Mouse (Mus musculus) heart, adult 8-10 months (tissue): ENCODE data around the gene Lrit3. TPM values are rescaled to one million over a fixed set of nuclear protein-coding genes. Genes with fewer than 3 reads are reported as not detected.
"Not testable (repeated sequence)": the region's sequence is repeated elsewhere in the genome, so short reads cannot be mapped to it uniquely, and the experiment has no call there.

ENCODE experiments used
- DNase-seq: peaks from one replicate; pipeline ENCODE4 v3.0.0; 2022; ENCODE audit warnings: low spot score
- total RNA-seq, 4 experiments: library from RNA; stranded (reverse); gene quantifications; 2 replicates each; pipeline ENCODE4 v1.2.4; 2022

Lrit3 gene
- total RNA-seq, 4 experiments from 2014 or later = not detected

DNA sequence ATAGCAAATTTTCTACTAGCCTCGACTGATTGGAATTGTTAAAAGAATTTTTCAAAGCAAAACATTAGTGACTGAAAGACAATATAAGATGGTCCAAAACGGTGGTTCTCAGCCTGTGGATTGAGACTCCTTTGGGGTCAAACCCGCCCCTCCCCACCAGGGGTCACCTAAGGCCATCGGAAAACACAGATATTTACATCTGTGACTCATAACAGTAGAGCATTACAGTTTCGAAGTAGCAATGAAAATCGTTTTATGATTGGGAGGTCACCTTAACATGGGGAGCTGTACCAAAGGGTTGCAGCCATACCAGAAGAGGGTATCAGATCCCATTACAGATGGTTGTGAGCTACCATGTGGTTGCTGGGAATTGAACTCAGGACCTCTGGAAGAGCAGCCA is 32.6 kb downstream of the Lrit3 start:
- DNase-seq = no peak

DNA sequence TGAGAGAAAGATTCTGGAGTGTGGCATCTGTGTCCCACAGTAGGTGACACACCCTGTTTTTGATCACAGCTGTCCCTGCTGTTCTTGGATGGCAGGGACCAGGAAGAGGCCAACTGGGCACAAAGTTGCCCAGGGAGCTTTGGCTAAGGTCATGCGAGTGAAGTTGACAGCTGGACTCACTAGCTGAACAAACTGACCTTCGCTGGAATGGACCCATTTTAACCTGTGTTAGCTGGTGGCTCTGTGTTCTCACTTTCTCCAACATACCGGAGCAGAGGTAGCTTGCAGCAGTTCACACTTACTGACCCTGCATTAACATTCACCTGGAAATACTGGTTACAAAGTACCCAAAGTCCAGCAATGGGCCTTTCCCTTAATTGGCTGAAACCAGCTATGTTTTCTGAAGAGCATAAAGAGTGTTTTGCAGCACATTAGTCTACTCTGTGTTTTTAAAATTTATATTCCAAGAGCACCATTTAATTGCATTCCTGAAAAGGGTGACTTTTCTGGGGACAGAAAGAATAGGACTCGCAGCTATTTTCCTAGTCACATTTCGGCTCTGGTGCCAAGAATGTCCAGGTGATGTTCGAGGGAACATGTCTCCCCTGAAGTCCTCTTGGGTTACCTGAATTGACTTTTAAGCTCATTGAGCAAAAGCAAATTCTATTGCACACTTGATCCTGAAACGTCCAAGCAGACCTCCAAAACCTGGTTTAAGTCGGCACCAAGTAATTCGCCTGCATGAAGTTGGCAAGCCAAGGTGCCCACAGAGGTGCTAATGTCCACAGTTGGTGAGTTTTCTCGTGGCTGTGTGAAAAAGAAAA is 36.6 kb downstream of the Lrit3 start:
- DNase-seq = no peak

DNA sequence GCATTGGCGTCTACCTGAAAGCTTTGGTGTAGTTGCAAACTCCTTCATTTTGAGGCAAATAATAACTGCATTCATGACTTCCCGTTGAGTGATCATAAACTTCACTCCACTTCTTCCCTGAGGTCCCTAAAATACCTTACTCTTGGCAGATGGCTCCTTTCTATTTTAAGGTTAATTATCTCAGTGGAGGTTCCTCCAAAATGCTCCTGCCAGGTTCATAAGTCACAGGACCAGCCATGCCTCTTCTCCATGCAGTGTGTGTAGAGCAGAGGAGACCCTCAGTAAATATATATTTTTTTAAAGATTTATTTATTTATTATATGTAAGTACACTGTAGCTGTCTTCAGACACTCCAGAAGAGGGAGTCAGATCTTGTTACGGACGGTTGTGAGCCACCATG is 37.7 kb downstream of the Lrit3 start:
- peak; percentile 53 for DNase-seq

GRCm38 (mm10) chr3:129757599-129757998 is 46.2 kb downstream of the Lrit3 start:
- not testable (repeated sequence) for DNase-seq

DNA sequence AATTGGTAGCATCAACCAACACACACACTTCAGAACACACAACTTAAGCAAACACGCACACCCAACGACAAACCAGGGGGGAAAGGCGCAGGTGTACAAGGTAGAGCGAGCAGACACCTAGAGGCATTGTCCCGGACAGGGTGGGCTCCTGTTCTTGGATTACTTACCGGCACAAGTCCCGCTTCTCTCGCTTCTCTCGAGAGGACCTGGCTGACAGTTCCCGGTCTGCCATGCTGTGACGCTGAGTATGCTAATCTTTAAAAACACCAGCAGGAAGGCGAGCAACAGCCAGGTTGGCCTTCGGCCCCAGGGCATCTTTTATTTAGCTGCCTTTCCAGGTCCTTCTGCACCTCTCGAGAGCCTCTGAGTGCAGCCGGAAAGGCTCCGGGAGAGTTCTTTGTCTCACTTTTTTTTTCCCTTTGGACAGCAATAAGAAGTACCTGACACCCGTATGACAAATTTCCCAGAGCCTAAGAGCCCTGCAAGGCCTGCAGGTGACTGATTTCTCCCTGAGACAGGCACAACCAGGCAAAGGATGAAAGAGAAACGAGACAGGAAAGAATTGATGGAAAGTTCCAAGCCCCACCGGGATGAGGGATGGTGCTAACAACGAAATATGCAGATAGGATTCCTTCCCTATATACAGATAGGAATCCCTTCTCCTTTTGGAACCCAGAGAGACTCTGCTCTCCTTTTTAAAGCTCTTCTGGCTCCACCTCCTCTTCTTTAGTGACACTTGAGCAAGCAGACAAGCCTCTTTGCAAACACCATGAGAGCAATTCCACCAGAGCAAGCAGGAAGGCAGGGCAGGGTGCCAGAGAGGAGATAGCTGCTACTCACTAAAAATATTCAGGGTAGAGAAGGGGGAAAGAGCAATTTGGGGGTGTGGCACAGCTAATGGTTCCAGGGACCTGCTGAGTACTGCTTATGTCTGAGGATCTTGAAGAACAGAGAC is 48.9 kb downstream of the Lrit3 start, which contains the start of gene Egf:
Gene Egf, minus strand, starts transcription at position 667 of the 955 bp plus-strand sequence.
- peak; percentile 26 for DNase-seq

DNA sequence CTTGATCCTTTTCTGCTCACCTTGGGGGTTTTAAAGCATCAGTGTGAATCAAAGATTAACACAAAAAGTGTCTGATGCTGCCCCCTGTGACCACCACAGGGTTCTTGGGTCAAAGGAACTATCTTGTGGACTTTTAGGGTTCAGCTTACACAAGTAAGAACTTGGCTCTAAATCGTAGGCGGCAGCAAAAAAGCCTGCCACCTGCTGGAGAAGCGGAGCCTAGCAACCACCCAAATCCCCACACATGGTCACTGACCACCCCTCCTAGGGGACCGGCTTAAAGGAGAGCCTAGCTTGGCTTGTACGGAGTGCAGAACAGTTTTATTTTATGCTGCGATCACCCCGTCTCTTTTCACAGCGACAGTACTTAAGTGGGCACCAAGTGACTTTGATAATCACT is 59.0 kb downstream of the Lrit3 start:
- no peak for DNase-seq

- no peak for DNase-seq
Measured at GRCm38 (mm10) chr3:129742781-129743180, 61.0 kb downstream of the Lrit3 start.

DNA sequence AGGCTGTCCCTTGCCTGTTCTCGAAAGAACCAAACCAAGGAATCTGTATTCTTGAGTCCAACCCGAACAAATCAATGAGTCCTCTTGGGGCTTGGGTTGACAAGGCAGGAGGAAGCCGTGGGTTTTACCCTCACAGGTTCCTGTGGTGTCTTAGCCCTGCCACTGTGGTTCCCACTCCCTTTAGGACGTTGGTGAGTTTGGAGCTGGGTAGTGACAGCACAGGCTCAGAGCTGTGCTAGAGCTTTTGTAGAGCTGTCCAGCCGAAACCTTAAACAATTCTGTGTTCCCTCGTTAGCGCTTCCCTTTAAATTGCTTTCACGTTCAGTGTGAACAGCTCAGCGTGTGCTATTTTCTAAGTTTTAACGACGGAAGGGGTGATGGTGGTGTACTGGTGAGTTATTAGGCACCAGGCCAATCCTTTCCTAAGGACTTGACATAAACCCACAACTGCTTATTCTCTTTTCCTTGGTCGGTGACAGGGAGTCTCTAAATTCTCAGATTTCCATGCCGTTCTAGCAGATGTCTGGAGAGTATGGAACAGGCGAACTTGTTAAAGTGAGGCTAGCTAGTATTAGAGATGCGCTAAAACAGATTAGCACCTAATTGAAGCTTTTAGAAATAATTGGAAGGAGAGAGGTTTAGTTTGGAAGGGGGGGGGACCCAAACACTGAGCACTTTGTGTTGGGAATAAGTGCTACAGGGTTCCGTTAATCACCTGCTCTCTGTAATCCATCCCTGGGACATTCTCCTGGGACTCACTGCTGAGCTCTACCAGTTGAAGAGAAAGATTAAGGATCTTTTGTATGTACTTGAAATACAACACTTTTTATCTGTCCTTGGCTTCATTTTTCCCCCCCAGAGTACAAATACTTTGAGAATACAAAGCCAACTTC is 65.3 kb downstream of the Lrit3 start:
- no peak for DNase-seq

Other genes starting within 250 kb of the Lrit3 start
- 1 to 10 TPM; 1.9 to 5.6 (median 2.7) TPM for gene Egf, start 48.7 kb downstream of the Lrit3 start, total RNA-seq
- gene Rrh, start 18.6 kb upstream of the Lrit3 start, total RNA-seq = under 1 TPM in 1 of 4 experiments, not detected in 3; 0.25 TPM
- 10 to 100 TPM; 15.1 to 22.7 (median 21.6) TPM for gene Gar1, start 27.4 kb upstream of the Lrit3 start, total RNA-seq
- 1 to 10 TPM in 3 of 4 experiments, under 1 TPM in 1; 0.82 to 1.6 (median 1.1) TPM for gene Cfi, start 31.9 kb upstream of the Lrit3 start, total RNA-seq
- 10 to 100 TPM; 43.8 to 66.6 (median 45.6) TPM for gene Pla2g12a, start 74.6 kb upstream of the Lrit3 start, total RNA-seq
- 10 to 100 TPM in 3 of 4 experiments, 1 to 10 TPM in 1; 8.9 to 16.8 (median 11.6) TPM for gene Casp6, start 97.4 kb upstream of the Lrit3 start, total RNA-seq
- gene Mcub, start 166.2 kb upstream of the Lrit3 start, total RNA-seq = 1 to 10 TPM; 1.1 to 2.5 (median 1.6) TPM